Mouse (Mus musculus): ENCODE results near the gene Cpt1c.

GRCm38 (mm10) chr7:44966638-44967037 is 8.0 kb downstream of the Cpt1c start:
- no peak for TF ChIP-seq CTCF (conservative IDR thresholded peaks at IDR 0.05; ENCODE audit: insufficient read depth, insufficient read length, low read depth, low read length)
- no peak for TF ChIP-seq POLR2A (IDR thresholded peaks at IDR 0.05; ENCODE audit: low read depth, low read length)
